Mouse (Mus musculus): ENCODE results near the gene Kcnab2. TPM values are rescaled to one million over a fixed set of nuclear protein-coding genes. Genes with fewer than 3 reads are reported as not detected.

The Kcnab2 gene
- 100 to 1,000 TPM; 380 to 388 TPM for total RNA-seq (2021)

GRCm38 (mm10) chr4:152477466-152478223 is at the start of gene Kcnab2:
Kcnab2 (minus strand) TSS chr4:152477871.
- DNase-seq (ENCODE audit: low spot score in 2 of 2), result peak; percentile 100
- intact Hi-C loops (cut with DNase I), result loop anchor here (2.0 to 5.0 kb wide), 3 partner anchors 15 to 130 kb away; no protein-coding TSS in a partner anchor

GRCm38 (mm10) chr4:152520083-152520482 is 42.4 kb upstream of the Kcnab2 start:
- intact Hi-C loops (cut with DNase I), result no loop called here
- peak; percentile 63 to 68 for DNase-seq (ENCODE audit: low spot score in 2 of 2)

GRCm38 (mm10) chr4:152519106-152519505 is 41.4 kb upstream of the Kcnab2 start:
- DNase-seq (ENCODE audit: low spot score in 2 of 2), result no peak
- intact Hi-C loops (cut with DNase I), result no loop called here

- DNase-seq (ENCODE audit: low spot score in 2 of 2), result no peak
- intact Hi-C loops (cut with DNase I), result no loop called here
Measured at GRCm38 (mm10) chr4:152514884-152515283, 37.2 kb upstream of the Kcnab2 start.

GRCm38 (mm10) chr4:152512221-152512925 is 34.7 kb upstream of the Kcnab2 start:
- intact Hi-C loops (cut with DNase I), result no loop called here

GRCm38 (mm10) chr4:152494360-152494879 is 16.7 kb upstream of the Kcnab2 start:
- DNase-seq (ENCODE audit: low spot score in 2 of 2), result no peak
- intact Hi-C loops (cut with DNase I), result loop anchor here (5.0 kb wide), 1 partner anchor 157 kb away; the partner anchor contains the start of gene Chd5

More at GRCm38 (mm10) chr4:152512221-152512925, 34.7 kb upstream of the Kcnab2 start:
- DNase-seq (ENCODE audit: low spot score in 2 of 2), result no peak

- peak; percentile 79 to 81 for DNase-seq (ENCODE audit: low spot score in 2 of 2)
- intact Hi-C loops (cut with DNase I), result loop anchor here (2.0 to 5.0 kb wide), 2 partner anchors 154 to 317 kb away; partner anchors contain the start of gene Chd5
Measured at GRCm38 (mm10) chr4:152491250-152491899, 13.7 kb upstream of the Kcnab2 start.

- intact Hi-C loops (cut with DNase I), result loop anchor here (2.0 to 5.0 kb wide), 2 partner anchors 153 to 316 kb away; partner anchors contain the start of gene Chd5
- no peak for DNase-seq (ENCODE audit: low spot score in 2 of 2)
Measured at GRCm38 (mm10) chr4:152490311-152490710, 12.6 kb upstream of the Kcnab2 start.

- intact Hi-C loops (cut with DNase I), result no loop called here
- DNase-seq (ENCODE audit: low spot score in 2 of 2), result no peak
Measured at GRCm38 (mm10) chr4:152488046-152488445, 10.4 kb upstream of the Kcnab2 start.

GRCm38 (mm10) chr4:152480426-152480825 is 2.8 kb upstream of the Kcnab2 start:
- peak in 1 of 2 experiments; percentile 32 for DNase-seq (ENCODE audit: low spot score in 2 of 2)
- intact Hi-C loops (cut with DNase I), result loop anchor here (5.0 kb wide), 1 partner anchor 303 kb away; the partner anchor contains the start of gene Acot7

- intact Hi-C loops (cut with DNase I), result loop anchor here (5.0 kb wide), 2 partner anchors 41 to 131 kb away; no protein-coding TSS in a partner anchor
Measured at GRCm38 (mm10) chr4:152478224-152478567, 525 bp upstream of the Kcnab2 start.

GRCm38 (mm10) chr4:152477106-152477465 is 585 bp downstream of the Kcnab2 start:
- DNase-seq (ENCODE audit: low spot score in 2 of 2), result no peak
- intact Hi-C loops (cut with DNase I), result loop anchor here (2.0 to 5.0 kb wide), 3 partner anchors 14 to 130 kb away; no protein-coding TSS in a partner anchor

More at GRCm38 (mm10) chr4:152478224-152478567, 525 bp upstream of the Kcnab2 start:
- no peak for DNase-seq (ENCODE audit: low spot score in 2 of 2)

- intact Hi-C loops (cut with DNase I), result loop anchor here (2.0 to 5.0 kb wide), 3 partner anchors 14 to 129 kb away; no protein-coding TSS in a partner anchor
- no peak for DNase-seq (ENCODE audit: low spot score in 2 of 2)
Measured at GRCm38 (mm10) chr4:152476427-152477023, 1.1 kb downstream of the Kcnab2 start, which contains the start of gene Nphp4. Nphp4 (plus strand) TSS chr4:152476706.

GRCm38 (mm10) chr4:152475941-152476340 is 1.7 kb downstream of the Kcnab2 start:
- intact Hi-C loops (cut with DNase I), result loop anchor here (2.0 to 5.0 kb wide), 3 partner anchors 13 to 129 kb away; no protein-coding TSS in a partner anchor
- DNase-seq (ENCODE audit: low spot score in 2 of 2), result no peak

- DNase-seq (ENCODE audit: low spot score in 2 of 2), result peak; percentile 59 to 61
- intact Hi-C loops (cut with DNase I), result no loop called here
Measured at GRCm38 (mm10) chr4:152467951-152468350, 9.7 kb downstream of the Kcnab2 start.

GRCm38 (mm10) chr4:152466601-152467000 is 11.1 kb downstream of the Kcnab2 start:
- DNase-seq (ENCODE audit: low spot score in 2 of 2), result no peak
- intact Hi-C loops (cut with DNase I), result no loop called here

- no peak for DNase-seq (ENCODE audit: low spot score in 2 of 2)
- intact Hi-C loops (cut with DNase I), result no loop called here
Measured at GRCm38 (mm10) chr4:152465116-152465515, 12.6 kb downstream of the Kcnab2 start.

GRCm38 (mm10) chr4:152463147-152463546 is 14.5 kb downstream of the Kcnab2 start:
- intact Hi-C loops (cut with DNase I), result loop anchor here (2.0 kb wide), 1 partner anchor 14 kb away; the partner anchor contains the start of genes Kcnab2 and Nphp4
- DNase-seq (ENCODE audit: low spot score in 2 of 2), result no peak

GRCm38 (mm10) chr4:152462516-152462915 is 15.2 kb downstream of the Kcnab2 start:
- no peak for DNase-seq (ENCODE audit: low spot score in 2 of 2)
- intact Hi-C loops (cut with DNase I), result loop anchor here (2.0 kb wide), 1 partner anchor 14 kb away; the partner anchor contains the start of genes Kcnab2 and Nphp4

Data from left cerebral cortex, postnatal 36 days (tissue).